Mouse (Mus musculus): Measurements from ENCODE around the gene Mad1l1.

DNA sequence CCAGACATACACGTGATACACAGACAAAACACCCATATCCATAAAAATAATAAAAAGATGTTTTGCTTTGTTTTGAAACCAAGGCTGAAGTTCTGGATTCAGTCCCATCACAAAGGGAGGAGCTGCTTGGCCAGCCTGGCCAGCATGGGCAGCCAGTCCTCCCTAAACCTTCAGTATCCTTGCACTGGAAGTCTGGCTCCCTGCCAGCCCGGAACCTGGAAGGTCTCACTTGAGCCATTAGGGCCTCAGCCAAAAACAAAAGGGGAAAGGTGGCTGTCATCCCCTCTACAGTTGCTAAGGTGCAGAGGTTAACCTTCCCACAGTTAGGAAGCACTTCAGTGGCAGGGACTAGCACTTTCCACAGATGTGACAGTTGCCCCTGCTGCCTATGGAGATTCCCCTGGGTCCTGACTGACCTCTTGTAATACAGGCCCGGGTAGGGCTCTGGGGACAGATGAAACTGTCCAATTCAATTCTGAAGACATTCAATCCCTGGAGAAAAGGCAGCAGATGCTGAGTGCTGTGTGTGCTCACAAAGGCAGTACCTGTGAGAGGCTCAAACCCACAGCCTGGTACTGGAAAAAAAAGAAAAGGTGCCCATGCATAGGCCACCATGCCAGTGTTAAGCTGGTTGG lies 100.2 kb downstream of the Mad1l1 start:
- TF ChIP-seq CTCF (IDR thresholded peaks at IDR 0.05; ENCODE audit: borderline replicate concordance, insufficient read depth, low read length), result no peak
- no peak for TF ChIP-seq POLR2A (IDR thresholded peaks at IDR 0.05; ENCODE audit: low read depth, low read length)

Measured in embryonic fibroblast, embryonic 13.5 days (primary cell).